Mouse (Mus musculus): Measurements from ENCODE around the gene Paqr9. TPM values are rescaled to one million over a fixed set of nuclear protein-coding genes. Genes with fewer than 3 reads are reported as not detected.

Paqr9 gene
- polyA plus RNA-seq, 1 experiment from 2014 or later: 2.8 TPM

GRCm38 (mm10) chr9:95582555-95582954, 23.1 kb downstream of the Paqr9 start:
- no peaks in the 10 kb centered on the region; the same call in 1 of the 2 replicates for H3K9me3 ChIP-seq (replicated peaks; ENCODE audit: low read length)
- H3K36me3 ChIP-seq (ENCODE audit: insufficient read depth, low read length): no peaks in the 10 kb centered on the region
- ATAC-seq (replicated peaks; ENCODE audit: low FRiP score, low read depth) (no peak), DNase-seq (ENCODE audit: low spot score) (no peak)
- no peak overlapping the region for H3K9ac ChIP-seq (ENCODE audit: low read depth, low read length)
- TF ChIP-seq CTCF (IDR thresholded peaks at IDR 0.05; ENCODE audit: low read depth): no peak
- H3K4me2 ChIP-seq (ENCODE audit: low read length): no peak overlapping the region
- H3K4me1 ChIP-seq (replicated peaks; ENCODE audit: insufficient read depth, low read length): no peaks in the 10 kb centered on the region
- 17% methylated on average over 8 of the region's 8 CpGs for WGBS
- no peak overlapping the region for H3K4me3 ChIP-seq (replicated peaks; ENCODE audit: low read depth, low read length)
- 0 out of 2 replicates have a peak, but pooled peaks cover 5% of the 10 kb centered on the region for H3K27me3 ChIP-seq (ENCODE audit: insufficient read depth, low read length)
- H3K27ac ChIP-seq: no peak overlapping the region

- ATAC-seq (replicated peaks; ENCODE audit: low FRiP score, low read depth) (no peak), DNase-seq (ENCODE audit: low spot score) (no peak)
- no peak for TF ChIP-seq CTCF (IDR thresholded peaks at IDR 0.05; ENCODE audit: low read depth)
- WGBS: 88% methylated on average over 5 of the region's 5 CpGs
- Histone ChIP-seq H3K9ac (ENCODE audit: low read depth, low read length) (no peak overlapping the region), H3K27me3 (ENCODE audit: insufficient read depth, low read length) (0 out of 2 replicates have a peak, but pooled peaks cover 5% of the 10 kb centered on the region), H3K4me3 (replicated peaks; ENCODE audit: low read depth, low read length) (no peak overlapping the region), H3K9me3 (replicated peaks; ENCODE audit: low read length) (no peaks in the 10 kb centered on the region), H3K4me2 (ENCODE audit: low read length) (no peak overlapping the region), H3K36me3 (ENCODE audit: insufficient read depth, low read length) (no peaks in the 10 kb centered on the region), H3K4me1 (replicated peaks; ENCODE audit: insufficient read depth, low read length) (no peaks in the 10 kb centered on the region), H3K27ac (no peak overlapping the region)
These were observed 26.6 kb downstream of the Paqr9 start for GRCm38 (mm10) chr9:95586046-95586445.

GRCm38 (mm10) chr9:95588070-95588469, 28.6 kb downstream of the Paqr9 start:
- 88% methylated on average over 7 of the region's 7 CpGs for WGBS
- Histone ChIP-seq H3K4me3 (replicated peaks; ENCODE audit: low read depth, low read length) (no peak overlapping the region), H3K9me3 (replicated peaks; ENCODE audit: low read length) (no peaks in the 10 kb centered on the region), H3K4me2 (ENCODE audit: low read length) (no peak overlapping the region), H3K27me3 (ENCODE audit: insufficient read depth, low read length) (no peaks in the 10 kb centered on the region), H3K27ac (no peak overlapping the region), H3K4me1 (replicated peaks; ENCODE audit: insufficient read depth, low read length) (no peaks in the 10 kb centered on the region), H3K9ac (ENCODE audit: low read depth, low read length) (no peak overlapping the region), H3K36me3 (ENCODE audit: insufficient read depth, low read length) (no peaks in the 10 kb centered on the region)
- no peak for TF ChIP-seq CTCF (IDR thresholded peaks at IDR 0.05; ENCODE audit: low read depth)
- no peak for ATAC-seq (replicated peaks; ENCODE audit: low FRiP score, low read depth)
- DNase-seq (ENCODE audit: low spot score): no peak

GRCm38 (mm10) chr9:95594291-95594690, 34.8 kb downstream of the Paqr9 start:
- Histone ChIP-seq H3K9me3 (replicated peaks; ENCODE audit: low read length) (no peaks in the 10 kb centered on the region), H3K9ac (ENCODE audit: low read depth, low read length) (no peak overlapping the region)

GRCm38 (mm10) chr9:95597466-95598178, 38.2 kb downstream of the Paqr9 start:
- no peak overlapping the region for H3K4me3 ChIP-seq (replicated peaks; ENCODE audit: low read depth, low read length)
- WGBS: 35% methylated on average over 13 of the region's 13 CpGs
- TF ChIP-seq CTCF (IDR thresholded peaks at IDR 0.05; ENCODE audit: low read depth): no peak

More at GRCm38 (mm10) chr9:95594291-95594690, 34.8 kb downstream of the Paqr9 start:
- 41% methylated on average over 4 of the region's 4 CpGs for WGBS
- ATAC-seq (replicated peaks; ENCODE audit: low FRiP score, low read depth): no peak
- no peaks in the 10 kb centered on the region for H3K27me3 ChIP-seq (ENCODE audit: insufficient read depth, low read length)
- TF ChIP-seq CTCF (IDR thresholded peaks at IDR 0.05; ENCODE audit: low read depth): no peak
- no peaks in the 10 kb centered on the region for H3K36me3 ChIP-seq (ENCODE audit: insufficient read depth, low read length)
- DNase-seq (ENCODE audit: low spot score): no peak
- H3K27ac ChIP-seq: no peak overlapping the region
- H3K4me1 ChIP-seq (replicated peaks; ENCODE audit: insufficient read depth, low read length): no peaks in the 10 kb centered on the region
- no peak overlapping the region for H3K4me3 ChIP-seq (replicated peaks; ENCODE audit: low read depth, low read length)
- H3K4me2 ChIP-seq (ENCODE audit: low read length): no peak overlapping the region

GRCm38 (mm10) chr9:95598179-95598721, 38.8 kb downstream of the Paqr9 start:
- H3K4me2 ChIP-seq (ENCODE audit: low read length): peak overlapping the region; percentile 34
- no peaks in the 10 kb centered on the region for H3K9me3 ChIP-seq (replicated peaks; ENCODE audit: low read length)
- no peak overlapping the region for H3K4me3 ChIP-seq (replicated peaks; ENCODE audit: low read depth, low read length)
- H3K27me3 ChIP-seq (ENCODE audit: insufficient read depth, low read length): no peaks in the 10 kb centered on the region
- WGBS: 46% methylated on average over 19 of the region's 19 CpGs
- no peak for DNase-seq (ENCODE audit: low spot score)
- no peak overlapping the region for H3K9ac ChIP-seq (ENCODE audit: low read depth, low read length)
- H3K27ac ChIP-seq: no peak overlapping the region
- no peak for ATAC-seq (replicated peaks; ENCODE audit: low FRiP score, low read depth)
- no peak for TF ChIP-seq CTCF (IDR thresholded peaks at IDR 0.05; ENCODE audit: low read depth)
- H3K4me1 ChIP-seq (replicated peaks; ENCODE audit: insufficient read depth, low read length): no peaks in the 10 kb centered on the region
- H3K36me3 ChIP-seq (ENCODE audit: insufficient read depth, low read length): no peaks in the 10 kb centered on the region

More at GRCm38 (mm10) chr9:95597466-95598178, 38.2 kb downstream of the Paqr9 start:
- Histone ChIP-seq H3K27me3 (ENCODE audit: insufficient read depth, low read length) (no peaks in the 10 kb centered on the region), H3K4me1 (replicated peaks; ENCODE audit: insufficient read depth, low read length) (no peaks in the 10 kb centered on the region), H3K9me3 (replicated peaks; ENCODE audit: low read length) (no peaks in the 10 kb centered on the region), H3K36me3 (ENCODE audit: insufficient read depth, low read length) (no peaks in the 10 kb centered on the region), H3K9ac (ENCODE audit: low read depth, low read length) (no peak overlapping the region), H3K4me2 (ENCODE audit: low read length) (peak overlapping the region; percentile 34), H3K27ac (no peak overlapping the region)
- no peak for DNase-seq (ENCODE audit: low spot score)
- no peak for ATAC-seq (replicated peaks; ENCODE audit: low FRiP score, low read depth)
